Mouse (Mus musculus): ENCODE data around the gene Fam20a. TPM values are rescaled to one million over a fixed set of nuclear protein-coding genes. Genes with fewer than 3 reads are reported as not detected.

Fam20a gene
- polyA plus RNA-seq, 1 experiment from 2014 or later, result 1.4 TPM

DNA sequence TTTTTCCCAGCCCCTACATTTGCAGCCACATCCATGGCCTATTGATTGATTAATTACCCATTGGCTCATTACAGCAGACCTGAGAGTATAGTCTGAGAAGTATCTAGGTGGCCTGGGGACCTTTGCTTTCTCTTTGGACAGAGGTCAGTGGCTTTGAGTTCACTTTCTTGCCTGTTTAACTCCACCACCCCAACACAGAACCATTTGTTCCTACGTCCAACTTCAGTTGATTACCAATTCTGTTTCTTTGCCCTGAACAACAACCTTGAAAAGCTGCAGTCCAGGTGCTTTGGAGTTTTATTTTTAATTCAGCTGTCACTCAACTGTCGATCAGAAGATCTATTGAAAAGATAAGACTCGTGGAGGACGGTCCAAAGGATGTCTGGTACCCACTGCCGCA, 12.6 kb downstream of the Fam20a start:
- H3K27ac ChIP-seq, result no peak overlapping the region
- no peaks in the 10 kb centered on the region for H3K9me3 ChIP-seq
- H3K27me3 ChIP-seq, result no peaks in the 10 kb centered on the region
- no peak overlapping the region for H3K4me2 ChIP-seq
- H3K36me3 ChIP-seq (replicated peaks), result no peaks in the 10 kb centered on the region
- no peak for ATAC-seq (ENCODE audit: low FRiP score)
- WGBS, result 77% methylated on average over 5 of the region's 5 CpGs
- no peak overlapping the region for H3K9ac ChIP-seq
- no peak overlapping the region for H3K4me3 ChIP-seq (replicated peaks)
- H3K4me1 ChIP-seq, result no peaks in the 10 kb centered on the region

DNA sequence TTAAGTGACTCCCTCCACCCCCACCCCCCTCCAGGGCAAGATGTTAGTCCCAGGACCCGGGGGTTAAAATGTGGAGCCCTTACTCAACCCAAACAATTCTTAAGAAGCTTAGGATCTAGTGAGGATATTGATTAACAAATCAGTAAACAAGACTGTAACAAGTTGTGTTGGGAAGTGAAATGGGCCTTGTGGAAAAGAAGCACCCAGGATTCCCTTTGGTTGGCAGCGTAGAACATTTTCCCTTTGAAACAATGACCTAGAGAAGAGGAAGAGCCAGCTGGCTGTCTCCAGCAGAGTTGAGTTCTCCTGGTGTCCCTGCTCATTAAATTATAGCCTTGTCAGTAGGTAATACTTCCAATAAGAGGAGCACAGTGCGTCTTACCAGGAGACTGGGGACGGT, 13.3 kb downstream of the Fam20a start:
- 93% methylated on average over 4 of the region's 4 CpGs for WGBS
- no peaks in the 10 kb centered on the region for H3K4me1 ChIP-seq

DNA sequence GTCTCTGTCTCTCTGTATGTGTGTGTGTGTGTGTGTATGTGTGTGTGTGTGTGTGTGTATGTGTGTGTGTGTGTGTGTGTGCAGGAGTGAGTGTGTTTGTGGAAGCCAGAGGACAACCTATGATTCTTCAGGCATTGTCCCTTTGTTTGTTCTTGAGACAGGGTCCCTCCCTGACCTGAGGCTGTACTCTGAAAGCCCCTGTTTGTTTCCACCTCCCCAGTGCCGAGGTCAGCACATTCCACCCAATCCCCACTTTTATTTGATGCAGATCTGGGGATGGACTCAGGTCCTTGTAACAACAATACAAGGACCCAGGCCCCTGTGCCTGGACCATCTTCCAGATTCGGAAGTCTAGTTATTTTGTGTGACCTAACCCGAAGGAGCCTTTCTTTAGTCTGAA, 14.6 kb downstream of the Fam20a start:
- Histone ChIP-seq H3K27me3 (no peaks in the 10 kb centered on the region), H3K36me3 (replicated peaks) (no peaks in the 10 kb centered on the region), H3K4me1 (no peaks in the 10 kb centered on the region), H3K4me2 (no peak overlapping the region), H3K27ac (no peak overlapping the region), H3K4me3 (replicated peaks) (no peak overlapping the region), H3K9ac (no peak overlapping the region), H3K9me3 (no peaks in the 10 kb centered on the region)
- 62% methylated on average over 3 of the region's 3 CpGs for WGBS
- no peak for ATAC-seq (ENCODE audit: low FRiP score)

More for the DNA sequence above, 13.3 kb downstream of the Fam20a start:
- Histone ChIP-seq H3K9ac (no peak overlapping the region), H3K27me3 (no peaks in the 10 kb centered on the region), H3K36me3 (replicated peaks) (no peaks in the 10 kb centered on the region), H3K9me3 (no peaks in the 10 kb centered on the region), H3K4me2 (no peak overlapping the region), H3K27ac (no peak overlapping the region), H3K4me3 (replicated peaks) (no peak overlapping the region)
- no peak for ATAC-seq (ENCODE audit: low FRiP score)

DNA sequence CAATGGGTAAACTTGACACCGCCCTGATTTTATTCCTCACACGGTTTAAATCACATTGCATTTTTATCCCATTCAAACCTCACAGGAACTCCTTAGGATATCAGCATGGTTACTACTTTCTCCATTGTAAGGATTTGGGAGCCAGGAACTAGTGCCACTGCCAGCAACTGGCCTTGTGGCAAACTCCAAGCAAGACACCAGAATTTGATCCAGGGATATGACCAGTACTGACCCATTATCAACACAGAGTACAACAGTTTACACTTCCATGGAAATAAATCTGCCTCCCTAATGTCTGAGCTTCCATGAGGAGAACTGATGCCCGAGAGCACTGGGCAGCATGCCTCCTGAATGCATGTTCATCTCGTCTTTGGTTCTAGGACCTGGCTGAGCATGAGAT, 15.5 kb downstream of the Fam20a start:
- no peaks in the 10 kb centered on the region for H3K36me3 ChIP-seq (replicated peaks)
- no peak for ATAC-seq (ENCODE audit: low FRiP score)
- H3K27ac ChIP-seq, result no peak overlapping the region
- no peak overlapping the region for H3K4me2 ChIP-seq
- WGBS, result 80% methylated on average over 4 of the region's 4 CpGs
- no peak overlapping the region for H3K4me3 ChIP-seq (replicated peaks)
- no peak overlapping the region for H3K9ac ChIP-seq
- H3K4me1 ChIP-seq, result no peaks in the 10 kb centered on the region
- no peaks in the 10 kb centered on the region for H3K27me3 ChIP-seq
- no peaks in the 10 kb centered on the region for H3K9me3 ChIP-seq

DNA sequence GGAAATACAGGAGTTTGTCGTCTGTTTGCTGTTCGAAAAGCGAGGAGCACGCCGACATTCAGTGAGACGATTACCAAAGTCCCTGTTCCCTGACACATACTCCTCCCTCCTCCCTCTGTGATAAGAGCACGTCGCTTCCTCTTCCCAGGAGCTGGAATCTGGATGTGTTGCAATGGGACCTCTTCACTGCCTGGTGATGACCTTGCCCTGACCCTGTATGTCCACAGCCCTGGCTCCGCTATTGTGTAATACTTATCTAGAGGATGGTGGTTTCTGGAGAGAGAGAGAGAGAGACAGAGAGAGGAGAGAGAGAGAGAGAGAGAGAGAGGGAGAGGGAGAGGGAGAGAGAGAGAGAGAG, 16.0 kb downstream of the Fam20a start:
- no peak for ATAC-seq (ENCODE audit: low FRiP score)
- Histone ChIP-seq H3K9ac (no peak overlapping the region), H3K4me2 (no peak overlapping the region), H3K9me3 (no peaks in the 10 kb centered on the region), H3K4me1 (no peaks in the 10 kb centered on the region), H3K36me3 (replicated peaks) (no peaks in the 10 kb centered on the region), H3K4me3 (replicated peaks) (no peak overlapping the region), H3K27me3 (no peaks in the 10 kb centered on the region), H3K27ac (no peak overlapping the region)
- WGBS, result 83% methylated on average over 9 of the region's 9 CpGs

DNA sequence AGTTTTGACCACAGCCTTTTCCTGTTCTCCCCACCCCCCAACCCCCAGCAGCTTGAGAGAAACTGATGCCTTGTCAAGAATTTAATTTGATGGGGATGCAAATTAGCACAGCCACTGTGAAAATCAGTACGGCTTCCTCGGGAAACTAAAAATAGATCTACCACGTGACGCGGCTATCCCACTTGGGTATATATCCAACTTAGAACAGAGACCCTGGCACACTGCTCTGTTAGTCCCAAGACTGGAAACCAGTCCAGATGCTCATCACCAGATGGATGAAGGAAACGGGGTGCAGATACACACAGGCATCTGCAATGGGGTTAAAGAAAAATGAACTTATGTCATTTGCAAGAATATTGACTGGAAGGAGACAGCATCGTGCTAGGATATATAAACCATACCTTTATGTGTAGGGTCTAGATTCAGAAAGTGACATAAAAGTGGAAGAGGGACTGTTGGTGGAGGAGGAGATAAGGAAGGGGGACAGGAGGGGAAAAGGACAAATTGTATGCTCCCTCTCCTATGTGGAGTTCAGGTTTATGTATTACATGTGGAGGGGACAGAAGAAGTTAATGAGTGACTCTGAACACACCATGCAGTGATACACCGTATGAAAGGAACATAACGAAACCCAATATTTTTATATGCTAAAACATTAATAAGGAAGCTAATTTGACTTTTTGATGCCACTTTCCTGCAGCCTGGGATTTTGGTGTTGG, 16.6 kb downstream of the Fam20a start:
- no peak for ATAC-seq (ENCODE audit: low FRiP score)
- Histone ChIP-seq H3K4me3 (replicated peaks) (no peak overlapping the region), H3K27me3 (no peaks in the 10 kb centered on the region), H3K9ac (no peak overlapping the region), H3K4me2 (no peak overlapping the region), H3K27ac (no peak overlapping the region), H3K9me3 (no peaks in the 10 kb centered on the region), H3K36me3 (replicated peaks) (no peaks in the 10 kb centered on the region), H3K4me1 (no peaks in the 10 kb centered on the region)
- WGBS, result 86% methylated on average over 9 of the region's 9 CpGs

DNA sequence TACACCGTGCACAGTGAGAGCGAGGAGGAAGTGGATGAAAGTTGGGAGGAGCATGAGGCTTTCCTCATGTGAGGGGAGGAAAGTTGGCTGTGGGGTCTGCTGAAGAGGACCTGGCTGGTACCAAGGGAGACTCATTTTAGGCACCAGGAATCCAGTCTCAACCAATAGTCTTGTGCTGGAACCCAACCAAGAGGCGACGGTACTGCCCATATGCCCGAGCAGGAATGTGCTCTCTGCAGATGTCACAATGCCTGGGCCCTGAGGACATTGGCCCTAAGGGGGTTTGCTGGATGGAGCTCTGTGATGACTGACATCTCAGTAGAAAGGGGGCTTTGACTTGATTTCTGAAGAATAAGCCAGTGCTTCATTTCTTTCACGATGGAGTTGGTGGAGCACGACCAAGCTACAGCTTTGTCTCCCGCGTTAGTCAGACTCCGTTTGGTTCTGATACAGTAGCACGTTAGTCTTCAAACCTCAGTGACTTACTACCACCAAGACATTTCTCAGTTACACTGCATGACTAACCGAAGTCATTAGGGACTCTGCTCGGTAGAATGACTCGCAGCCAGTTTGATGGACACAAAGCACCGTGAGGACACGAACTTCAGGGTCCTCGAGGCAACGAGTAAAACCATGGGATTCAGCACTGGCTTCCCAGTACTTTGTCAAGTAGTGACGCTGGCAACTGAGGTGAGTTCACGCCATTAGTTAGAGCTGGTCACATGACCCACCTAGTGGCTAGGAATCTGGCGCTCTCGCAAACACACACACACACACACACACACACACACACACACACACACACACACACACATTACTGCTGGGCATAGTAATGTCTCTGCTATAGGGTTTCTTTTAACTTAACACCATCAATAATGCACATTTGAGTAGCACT, 17.5 kb downstream of the Fam20a start:
- Histone ChIP-seq H3K27ac (no peak overlapping the region), H3K4me3 (replicated peaks) (no peak overlapping the region), H3K9me3 (no peaks in the 10 kb centered on the region), H3K9ac (no peak overlapping the region), H3K4me2 (no peak overlapping the region), H3K4me1 (no peaks in the 10 kb centered on the region), H3K36me3 (replicated peaks) (no peaks in the 10 kb centered on the region), H3K27me3 (no peaks in the 10 kb centered on the region)
- no peak for ATAC-seq (ENCODE audit: low FRiP score)
- whole genome bisulfite sequencing, result 90% methylated on average over 22 of the region's 22 CpGs

DNA sequence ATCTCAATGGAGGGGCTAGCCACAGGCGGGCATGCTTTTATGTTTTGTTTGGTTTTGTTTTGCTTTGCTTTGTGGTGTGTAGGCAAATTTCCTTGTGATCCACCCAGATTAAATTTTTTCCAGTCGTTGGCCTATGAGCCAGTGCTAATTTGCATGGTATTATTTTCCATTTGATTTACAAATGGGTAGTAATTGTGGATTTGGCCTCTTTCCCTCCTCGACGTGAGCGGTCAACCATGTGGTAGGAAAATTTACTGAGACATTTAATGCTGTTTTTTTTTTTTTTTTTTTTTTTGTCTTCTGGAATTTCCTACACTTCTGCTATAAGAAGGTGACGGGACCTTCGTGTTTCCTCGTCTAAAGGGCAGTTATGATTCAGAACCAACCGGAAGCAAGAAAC, 18.2 kb downstream of the Fam20a start:
- no peaks in the 10 kb centered on the region for H3K9me3 ChIP-seq
- ATAC-seq (ENCODE audit: low FRiP score), result no peak
- WGBS, result 71% methylated on average over 9 of the region's 9 CpGs
- no peaks in the 10 kb centered on the region for H3K36me3 ChIP-seq (replicated peaks)
- H3K4me3 ChIP-seq (replicated peaks), result no peak overlapping the region
- no peak overlapping the region for H3K9ac ChIP-seq
- no peak overlapping the region for H3K4me2 ChIP-seq
- H3K27ac ChIP-seq, result no peak overlapping the region
- H3K4me1 ChIP-seq, result no peaks in the 10 kb centered on the region
- H3K27me3 ChIP-seq, result no peaks in the 10 kb centered on the region

DNA sequence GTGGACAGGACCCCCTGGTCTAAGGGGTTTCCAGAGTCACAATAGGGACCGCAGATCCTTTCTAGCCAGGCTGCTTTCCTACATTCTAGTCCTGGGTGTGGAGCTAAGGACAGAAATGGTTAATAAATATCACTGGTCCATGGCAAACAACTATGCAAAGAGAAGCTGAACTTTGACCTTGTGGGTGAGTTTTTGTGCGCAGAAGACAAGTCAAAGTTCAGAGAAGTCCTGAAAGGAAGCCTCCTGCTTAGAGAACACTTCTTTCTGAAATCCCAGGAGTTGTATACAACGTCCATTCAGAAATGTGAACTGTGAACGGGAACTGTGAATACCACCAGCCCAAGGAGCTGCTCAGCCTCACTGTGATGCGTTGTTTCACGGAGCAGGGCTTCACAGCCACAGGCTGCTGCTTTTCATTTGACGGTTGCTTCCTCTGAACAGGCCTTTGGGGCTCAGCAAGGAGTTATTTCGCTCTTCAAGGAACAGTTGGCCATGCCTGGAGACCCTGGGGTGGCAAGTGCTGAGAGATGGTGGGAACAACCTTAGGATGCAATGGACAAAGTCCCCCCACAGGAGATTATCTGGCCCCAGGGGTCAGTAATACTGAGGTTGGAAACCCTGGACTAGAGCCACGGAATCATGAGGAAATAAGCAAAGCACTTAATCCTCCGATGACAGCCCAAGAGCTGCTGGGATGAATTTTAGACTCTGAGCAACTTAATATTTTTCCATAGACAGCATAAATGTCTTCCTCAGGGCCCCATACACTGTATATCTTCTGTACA, 19.9 kb downstream of the Fam20a start:
- no peaks in the 10 kb centered on the region for H3K4me1 ChIP-seq
- H3K4me2 ChIP-seq, result no peak overlapping the region
- no peak overlapping the region for H3K27ac ChIP-seq
- H3K4me3 ChIP-seq (replicated peaks), result no peak overlapping the region
- H3K27me3 ChIP-seq, result no peaks in the 10 kb centered on the region
- no peaks in the 10 kb centered on the region for H3K9me3 ChIP-seq
- 63% methylated on average over 10 of the region's 10 CpGs for WGBS
- no peak for ATAC-seq (ENCODE audit: low FRiP score)
- no peak overlapping the region for H3K9ac ChIP-seq
- H3K36me3 ChIP-seq (replicated peaks), result no peaks in the 10 kb centered on the region

DNA sequence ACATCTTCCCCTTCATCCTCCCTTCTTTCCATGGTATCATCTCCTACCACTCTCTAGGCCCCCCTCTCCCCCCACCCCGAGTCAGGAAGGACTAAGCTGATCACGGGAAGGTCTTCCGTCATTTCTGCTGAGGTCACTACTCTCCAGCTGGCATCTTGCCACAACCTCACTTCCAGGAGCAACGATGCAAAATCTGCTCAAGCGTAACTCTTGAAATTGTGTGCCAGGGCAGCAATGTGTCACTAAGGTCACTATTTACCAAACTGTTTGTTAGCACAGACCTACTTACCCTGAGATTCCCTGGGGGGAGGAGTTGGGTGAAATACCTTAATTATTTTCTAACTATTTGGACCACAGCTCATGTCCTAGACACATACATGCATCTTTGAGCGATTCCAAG, 21.3 kb downstream of the Fam20a start:
- no peak for ATAC-seq (ENCODE audit: low FRiP score)
- no peak overlapping the region for H3K4me2 ChIP-seq
- no peaks in the 10 kb centered on the region for H3K9me3 ChIP-seq
- no peak overlapping the region for H3K4me3 ChIP-seq (replicated peaks)
- no peaks in the 10 kb centered on the region for H3K4me1 ChIP-seq
- no peak overlapping the region for H3K9ac ChIP-seq
- 78% methylated on average over 6 of the region's 6 CpGs for WGBS
- H3K36me3 ChIP-seq (replicated peaks), result no peaks in the 10 kb centered on the region
- H3K27ac ChIP-seq, result no peak overlapping the region
- no peaks in the 10 kb centered on the region for H3K27me3 ChIP-seq

DNA sequence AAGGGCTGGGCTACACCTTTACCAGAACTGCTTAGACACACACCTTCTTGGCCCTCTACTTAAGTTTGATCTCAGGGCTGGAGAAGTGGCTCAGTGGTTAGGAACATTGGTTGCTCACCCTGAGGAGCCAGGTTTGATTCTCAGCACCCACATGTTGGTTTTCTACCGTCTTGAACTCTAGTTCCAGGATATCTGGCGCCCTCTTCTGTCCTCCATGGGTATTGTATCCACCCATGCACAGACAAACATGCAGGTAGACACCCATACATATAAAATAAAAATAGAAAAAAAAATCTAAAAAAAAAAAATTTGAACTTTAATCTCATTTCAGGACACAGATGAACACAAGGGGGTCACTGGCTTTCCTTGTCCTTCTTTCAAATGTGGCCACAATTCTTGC, 22.3 kb downstream of the Fam20a start:
- H3K27me3 ChIP-seq, result no peaks in the 10 kb centered on the region
- no peak overlapping the region for H3K9ac ChIP-seq
- ATAC-seq (ENCODE audit: low FRiP score), result no peak
- no peaks in the 10 kb centered on the region for H3K9me3 ChIP-seq
- WGBS, result 56% methylated on average over 2 of the region's 2 CpGs
- H3K36me3 ChIP-seq (replicated peaks), result no peaks in the 10 kb centered on the region
- no peak overlapping the region for H3K27ac ChIP-seq
- H3K4me1 ChIP-seq, result no peaks in the 10 kb centered on the region
- H3K4me2 ChIP-seq, result no peak overlapping the region
- H3K4me3 ChIP-seq (replicated peaks), result no peak overlapping the region

DNA sequence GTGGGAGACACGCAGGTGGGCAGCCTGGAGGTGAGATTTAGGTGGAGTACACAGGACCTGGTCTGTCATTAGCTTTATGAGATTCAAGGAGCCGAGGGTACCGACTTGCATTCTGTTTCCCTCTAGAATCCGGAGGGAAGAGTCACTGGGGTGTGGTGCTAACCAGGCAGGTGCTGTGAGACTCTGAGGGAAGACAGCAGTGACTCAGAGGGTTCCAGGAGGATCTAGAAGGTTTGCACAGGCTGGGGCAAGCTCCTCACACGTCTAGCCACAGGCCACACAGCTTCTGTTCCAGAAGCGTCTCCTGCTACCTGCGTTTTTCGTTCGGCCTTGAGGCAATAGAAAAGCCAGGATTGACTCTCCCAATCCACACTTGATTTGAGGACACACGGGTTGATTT, 23.3 kb downstream of the Fam20a start:
- no peak for ATAC-seq (ENCODE audit: low FRiP score)
- WGBS, result 90% methylated on average over 10 of the region's 10 CpGs
- Histone ChIP-seq H3K27me3 (no peaks in the 10 kb centered on the region), H3K9me3 (no peaks in the 10 kb centered on the region), H3K4me1 (no peaks in the 10 kb centered on the region), H3K9ac (no peak overlapping the region), H3K4me2 (no peak overlapping the region), H3K4me3 (replicated peaks) (no peak overlapping the region), H3K27ac (no peak overlapping the region), H3K36me3 (replicated peaks) (no peaks in the 10 kb centered on the region)
